Mouse (Mus musculus) midbrain, embryonic 15.5 days (tissue): ENCODE data around the gene Dusp22. TPM values are rescaled to one million over a fixed set of nuclear protein-coding genes. Genes with fewer than 3 reads are reported as not detected.

ENCODE experiments used
- ATAC-seq: fragments of 200-750 bp; cut with Nextera tagmentation; replicated peaks from 2 replicates; pipeline ENCODE4 v1.8.0; 2017; ENCODE audit warnings: moderate TSS enrichment
- H3K27ac ChIP-seq: fragments of 300-500 bp; sonication (generic); 2 replicates; pipeline ENCODE4 v1.5.1; 2015; ENCODE audit warnings: mild to moderate bottlenecking, inconsistent platforms
- H3K27me3 ChIP-seq: fragments of 300-500 bp; sonication (generic); replicated peaks from 2 replicates; pipeline ENCODE4 v1.6.1; 2015; ENCODE audit warnings: inconsistent platforms
- H3K36me3 ChIP-seq: fragments of 300-500 bp; sonication (generic); replicated peaks from 2 replicates; pipeline ENCODE4 v1.6.1; 2015; ENCODE audit warnings: inconsistent platforms
- H3K4me1 ChIP-seq: fragments of 300-500 bp; sonication (generic); 2 replicates; pipeline ENCODE4 v1.6.1; 2015; ENCODE audit warnings: inconsistent platforms
- H3K4me2 ChIP-seq: fragments of 300-500 bp; sonication (generic); 2 replicates; pipeline ENCODE4 v1.6.1; 2015; ENCODE audit warnings: inconsistent platforms, mild to moderate bottlenecking, moderate library complexity
- H3K4me3 ChIP-seq: fragments of 300-500 bp; sonication (generic); 2 replicates; pipeline ENCODE4 v1.5.1; 2015; ENCODE audit warnings: mild to moderate bottlenecking, inconsistent platforms
- H3K9ac ChIP-seq: fragments of 300-500 bp; sonication (generic); 2 replicates; pipeline ENCODE4 v1.6.1; 2015; ENCODE audit warnings: mild to moderate bottlenecking, inconsistent platforms
- H3K9me3 ChIP-seq: fragments of 300-500 bp; sonication (generic); 2 replicates; pipeline ENCODE4 v1.6.1; 2016; ENCODE audit warnings: inconsistent platforms
- WGBS: fragments of 180-500 bp; shearing (Covaris S2); methylation state at CpG from one replicate; pipeline ENCODE4 v1.1.7; 2015; ENCODE audit warnings: mixed read lengths; 5-methylcytosine and 5-hydroxymethylcytosine counted together
- polyA plus RNA-seq: library from polyadenylated mRNA; unstranded; fragments of >200 nt; fragmentation: Nextera tagmentation; extraction: Ambion mirVana; gene quantifications from 2 replicates; pipeline ENCODE4 v1.2.1, GENCODE M21; 2015

Dusp22 gene
- polyA plus RNA-seq, 1 experiment from 2014 or later = 29.6 TPM

GRCm38 (mm10) chr13:30755998-30756639, 96.3 kb downstream of the Dusp22 start:
- Histone ChIP-seq H3K9me3 (no peaks in the 10 kb centered on the region), H3K4me1 (no peaks in the 10 kb centered on the region), H3K9ac (no peak overlapping the region), H3K4me2 (no peak overlapping the region), H3K4me3 (no peak overlapping the region), H3K36me3 (no peaks in the 10 kb centered on the region), H3K27me3 (peaks cover 13% of the 10 kb centered on the region), H3K27ac (no peak overlapping the region)
- 79% methylated on average over 9 of the region's 9 CpGs for WGBS
- no peak for ATAC-seq

- Histone ChIP-seq H3K4me3 (no peak overlapping the region), H3K9me3 (no peaks in the 10 kb centered on the region), H3K27ac (no peak overlapping the region), H3K4me2 (no peak overlapping the region), H3K27me3 (peaks cover 5% of the 10 kb centered on the region; the same call in 1 of the 2 replicates), H3K9ac (no peak overlapping the region), H3K36me3 (no peaks in the 10 kb centered on the region), H3K4me1 (no peaks in the 10 kb centered on the region)
- no peak for ATAC-seq
- 86% methylated on average over 14 of the region's 14 CpGs for WGBS
Observed at GRCm38 (mm10) chr13:30757264-30757900, 97.6 kb downstream of the Dusp22 start.

- ATAC-seq = no peak
- 74% methylated on average over 11 of the region's 11 CpGs for WGBS
Observed at GRCm38 (mm10) chr13:30758789-30759381, 99.1 kb downstream of the Dusp22 start.

GRCm38 (mm10) chr13:30760374-30761090, 100.7 kb downstream of the Dusp22 start:
- WGBS = 74% methylated on average over 3 of the region's 3 CpGs
- no peak overlapping the region for H3K9ac ChIP-seq
- H3K27ac ChIP-seq = no peak overlapping the region
- H3K4me2 ChIP-seq = no peak overlapping the region
- H3K9me3 ChIP-seq = no peaks in the 10 kb centered on the region
- no peaks in the 10 kb centered on the region for H3K27me3 ChIP-seq
- ATAC-seq = no peak
- no peak overlapping the region for H3K4me3 ChIP-seq
- no peaks in the 10 kb centered on the region for H3K36me3 ChIP-seq
- H3K4me1 ChIP-seq = no peaks in the 10 kb centered on the region

More at GRCm38 (mm10) chr13:30758789-30759381, 99.1 kb downstream of the Dusp22 start:
- no peaks in the 10 kb centered on the region for H3K27me3 ChIP-seq
- no peak overlapping the region for H3K4me3 ChIP-seq
- no peak overlapping the region for H3K9ac ChIP-seq
- no peaks in the 10 kb centered on the region for H3K4me1 ChIP-seq
- H3K36me3 ChIP-seq = no peaks in the 10 kb centered on the region
- H3K27ac ChIP-seq = no peak overlapping the region
- H3K9me3 ChIP-seq = no peaks in the 10 kb centered on the region
- no peak overlapping the region for H3K4me2 ChIP-seq

Other genes with a start within 250 kb of the Dusp22 start
- 254 and 256 TPM in 2 replicates for gene Uqcrfs1, start 114.6 kb upstream of the Dusp22 start, polyA plus RNA-seq
- gene Irf4, start 89.2 kb downstream of the Dusp22 start, polyA plus RNA-seq = 0.08 and 0.17 TPM in 2 replicates